In genomic region chr4:119453533-119453932, GRCm38 (mm10) we compare ENCODE assay signal across 15 mouse cellular contexts. TPM values are rescaled to one million over a fixed set of nuclear protein-coding genes. Genes with fewer than 3 reads are reported as not detected.
DNase-seq lines count a peak whose midpoint lies in the region; ATAC-seq lines count a peak whose summit lies in the region.
"Had no signal": no experiment of that assay in that cellular context is flagged by ENCODE, and none has a peak within 500 bp of the region (broad histone marks: within the 10 kb centered on the region; RNA-seq: fewer than 3 reads in every experiment).

No protein-coding gene starts in this region.

- peak overlapping the region; percentile 39 for H3K27ac ChIP-seq in heart, embryonic 10.5 days
- peak overlapping the region; percentile 69 for H3K27ac ChIP-seq in hindbrain, embryonic 10.5 days
- H3K27ac ChIP-seq in midbrain, embryonic 15.5 days = peak overlapping the region; percentile 61
- H3K27ac ChIP-seq: limb, embryonic 15.5 days had no signal

- H3K9me3 ChIP-seq in heart, embryonic 10.5 days = no peaks in the 10 kb centered on the region
- no peaks in the 10 kb centered on the region for H3K9me3 ChIP-seq in hindbrain, embryonic 10.5 days
- no peaks in the 10 kb centered on the region for H3K9me3 ChIP-seq in midbrain, embryonic 15.5 days
- H3K9me3 ChIP-seq: limb, embryonic 15.5 days had no signal

- H3K9ac ChIP-seq in midbrain, embryonic 15.5 days = no peak overlapping the region
- H3K9ac ChIP-seq: limb, embryonic 15.5 days had no signal

- no peak for DNase-seq in heart, embryonic 10.5 days (ENCODE audit: low spot score)
- DNase-seq in heart, postnatal 14 days = no peak
- peak; percentile 30 for DNase-seq in ZHBTc4 (ENCODE audit: low read depth, low spot score)
- peak; percentile 38 for DNase-seq in hindbrain, embryonic 10.5 days (ENCODE audit: low spot score)
- DNase-seq in right cerebral cortex, postnatal 14 days = no peak
- no peak for DNase-seq in layer of hippocampus, adult 18-20 months (ENCODE audit: low spot score in 2 of 2)
- no peak for DNase-seq in urinary bladder, adult 18-20 months (ENCODE audit: low spot score in 2 of 2)
- DNase-seq: adrenal gland, postnatal 36 days; cerebellum, postnatal 36 days; gastrocnemius, postnatal 36 days had no signal

- intact Hi-C loops in heart, postnatal 14 days (cut with DNase I) = no loop called here

- H3K4me2 ChIP-seq in midbrain, embryonic 15.5 days = no peak overlapping the region
- H3K4me2 ChIP-seq: limb, embryonic 15.5 days had no signal

- WGBS in heart, embryonic 10.5 days = 11% methylated on average over 6 of the region's 6 CpGs
- WGBS in hindbrain, embryonic 10.5 days = 13% methylated on average over 6 of the region's 6 CpGs
- WGBS in midbrain, embryonic 15.5 days = 9% methylated on average over 6 of the region's 6 CpGs

- peaks cover 22% of the 10 kb centered on the region for H3K4me1 ChIP-seq in heart, embryonic 10.5 days
- peaks cover 13% of the 10 kb centered on the region for H3K4me1 ChIP-seq in hindbrain, embryonic 10.5 days (replicated peaks)
- peaks cover 12% of the 10 kb centered on the region for H3K4me1 ChIP-seq in midbrain, embryonic 15.5 days

- no peaks in the 10 kb centered on the region for H3K36me3 ChIP-seq in heart, embryonic 10.5 days
- H3K36me3 ChIP-seq in hindbrain, embryonic 10.5 days = no peaks in the 10 kb centered on the region
- no peaks in the 10 kb centered on the region for H3K36me3 ChIP-seq in midbrain, embryonic 15.5 days (replicated peaks)
- H3K36me3 ChIP-seq: limb, embryonic 15.5 days had no signal

- no peak overlapping the region for H3K4me3 ChIP-seq in heart, embryonic 10.5 days
- H3K4me3 ChIP-seq in hindbrain, embryonic 10.5 days = no peak overlapping the region
- H3K4me3 ChIP-seq in midbrain, embryonic 15.5 days = no peak overlapping the region
- H3K4me3 ChIP-seq: limb, embryonic 15.5 days had no signal

- ATAC-seq in midbrain, embryonic 15.5 days (replicated peaks) = peak; percentile 70

- 0 out of 2 replicates have a peak, but pooled peaks cover 5% of the 10 kb centered on the region for H3K27me3 ChIP-seq in heart, embryonic 10.5 days (ENCODE audit: insufficient read depth, poor library complexity, severe bottlenecking)
- no peaks in the 10 kb centered on the region for H3K27me3 ChIP-seq in hindbrain, embryonic 10.5 days (ENCODE audit: insufficient read depth, poor library complexity, severe bottlenecking)
- H3K27me3 ChIP-seq in midbrain, embryonic 15.5 days (replicated peaks) = no peaks in the 10 kb centered on the region
- H3K27me3 ChIP-seq: limb, embryonic 15.5 days had no signal

RNA-seq across cellular contexts. Expression of gene Zmynd12, which starts 30.9 kb away (rescaled TPM):
- polyA plus RNA-seq in heart, embryonic 10.5 days (2016; fragmentation: Nextera tagmentation; extraction: Ambion mirVana) = 0.15 and 0.34 TPM in 2 replicates
- not detected for total RNA-seq in heart, postnatal 14 days (2021)
- polyA plus RNA-seq in hindbrain, embryonic 10.5 days (2016; fragmentation: Nextera tagmentation; extraction: Ambion mirVana) = 0.15 and 0.60 TPM in 2 replicates
- 0.18 and 0.63 TPM in 2 replicates for polyA plus RNA-seq in midbrain, embryonic 15.5 days (2015; fragmentation: Nextera tagmentation; extraction: Ambion mirVana)
- total RNA-seq in layer of hippocampus, adult 18-20 months (2021) = under 1 TPM; 0.30 to 0.50 TPM
- total RNA-seq: gastrocnemius, postnatal 36 days; layer of hippocampus, postnatal 10 days; megakaryocyte, adult 5-6 weeks had no signal
- polyA plus RNA-seq: stomach, embryonic 14.5 days had no signal

RNA-seq across cellular contexts. Expression of gene Ppcs, which starts 31.3 kb away (rescaled TPM):
- 30.4 and 33.5 TPM in 2 replicates for polyA plus RNA-seq in heart, embryonic 10.5 days (2016; fragmentation: Nextera tagmentation; extraction: Ambion mirVana)
- 1 to 10 TPM; 8.4 to 8.5 TPM for total RNA-seq in heart, postnatal 14 days (2021)
- 25.6 and 29.7 TPM in 2 replicates for polyA plus RNA-seq in hindbrain, embryonic 10.5 days (2016; fragmentation: Nextera tagmentation; extraction: Ambion mirVana)
- polyA plus RNA-seq in midbrain, embryonic 15.5 days (2015; fragmentation: Nextera tagmentation; extraction: Ambion mirVana) = 20.8 and 22.2 TPM in 2 replicates
- 1 to 10 TPM; 4.9 TPM for total RNA-seq in layer of hippocampus, adult 18-20 months (2021)

RNA-seq across cellular contexts. Expression of gene Ccdc30, which starts 38.2 kb away (rescaled TPM):
- polyA plus RNA-seq in heart, embryonic 10.5 days (2016; fragmentation: Nextera tagmentation; extraction: Ambion mirVana) = 3.1 and 3.6 TPM in 2 replicates
- under 1 TPM; 0.27 to 0.38 TPM for total RNA-seq in heart, postnatal 14 days (2021)
- polyA plus RNA-seq in hindbrain, embryonic 10.5 days (2016; fragmentation: Nextera tagmentation; extraction: Ambion mirVana) = 6.6 and 11.0 TPM in 2 replicates
- polyA plus RNA-seq in midbrain, embryonic 15.5 days (2015; fragmentation: Nextera tagmentation; extraction: Ambion mirVana) = 23.2 and 23.8 TPM in 2 replicates
- 10 to 100 TPM; 23.5 to 24.0 TPM for total RNA-seq in layer of hippocampus, adult 18-20 months (2021)
- total RNA-seq: megakaryocyte, adult 5-6 weeks had no signal

RNA-seq across cellular contexts. Expression of gene Rimkla, which starts 38.9 kb away (rescaled TPM):
- 4.4 and 8.2 TPM in 2 replicates for polyA plus RNA-seq in heart, embryonic 10.5 days (2016; fragmentation: Nextera tagmentation; extraction: Ambion mirVana)
- under 1 TPM; 0.68 to 0.76 TPM for total RNA-seq in heart, postnatal 14 days (2021)
- polyA plus RNA-seq in hindbrain, embryonic 10.5 days (2016; fragmentation: Nextera tagmentation; extraction: Ambion mirVana) = 3.6 and 4.6 TPM in 2 replicates
- 25.5 and 27.6 TPM in 2 replicates for polyA plus RNA-seq in midbrain, embryonic 15.5 days (2015; fragmentation: Nextera tagmentation; extraction: Ambion mirVana)
- 10 to 100 TPM; 12.1 to 12.4 TPM for total RNA-seq in layer of hippocampus, adult 18-20 months (2021)
- total RNA-seq: gastrocnemius, postnatal 36 days; megakaryocyte, adult 5-6 weeks had no signal

Comparison
In these comparisons a context has a peak if more than half of its experiments do, and no peak if none do; other contexts are left out.
1. DNase-seq: peak in ZHBTc4 (single experiment) and hindbrain, embryonic 10.5 days (single experiment); none in heart, embryonic 10.5 days (single experiment), heart, postnatal 14 days (0 of 2), right cerebral cortex, postnatal 14 days (single experiment), layer of hippocampus, adult 18-20 months (0 of 2) and urinary bladder, adult 18-20 months (0 of 2).
2. Peak in every context shown above with its lines, with median percentiles within 50 percentile points of each other: H3K27ac ChIP-seq.